Mouse (Mus musculus): ENCODE measurements around the gene Ccdc125.

Gene Ccdc125

DNA sequence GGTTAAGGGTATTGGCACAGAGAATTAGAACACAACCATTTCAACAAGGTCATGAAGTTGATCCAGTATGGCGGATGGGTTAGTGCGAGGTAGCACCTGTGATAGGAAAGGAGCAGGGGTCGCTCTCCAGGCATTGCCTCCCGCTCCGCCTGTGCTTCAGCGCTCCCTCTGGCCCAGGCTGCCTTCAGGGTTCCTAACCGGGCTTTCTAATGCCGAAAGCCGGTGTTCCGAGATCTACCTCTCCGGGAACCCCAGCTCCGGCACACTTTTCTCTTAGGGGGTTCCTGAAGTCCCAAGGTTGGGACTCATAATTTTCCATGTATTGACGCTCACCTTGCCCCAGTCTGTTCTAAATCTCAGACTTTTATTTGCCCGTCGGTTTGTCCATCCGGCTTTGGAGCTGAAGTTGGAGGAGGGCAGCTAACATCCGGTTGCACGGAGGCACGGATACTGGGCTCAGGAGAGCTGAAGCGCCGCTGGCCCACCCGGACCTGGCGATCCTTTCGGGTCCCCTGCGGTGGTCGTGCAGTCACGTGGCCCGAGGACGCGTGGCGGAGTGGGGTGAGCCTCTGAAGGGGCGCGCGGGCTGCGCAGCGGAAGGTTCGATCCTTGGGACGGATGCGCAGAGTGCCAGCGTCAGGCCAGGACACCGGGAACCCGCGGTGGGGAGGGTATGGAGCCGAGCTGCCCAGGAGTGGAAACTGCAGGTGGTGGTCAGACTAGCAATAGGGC, at the start of gene Ccdc125:
Ccdc125 (plus strand) TSS at position 427 of the 732 bp plus-strand sequence.
- peak; percentile 38 for DNase-seq (ENCODE audit: extremely low read depth, insufficient read length, low spot score)

DNA sequence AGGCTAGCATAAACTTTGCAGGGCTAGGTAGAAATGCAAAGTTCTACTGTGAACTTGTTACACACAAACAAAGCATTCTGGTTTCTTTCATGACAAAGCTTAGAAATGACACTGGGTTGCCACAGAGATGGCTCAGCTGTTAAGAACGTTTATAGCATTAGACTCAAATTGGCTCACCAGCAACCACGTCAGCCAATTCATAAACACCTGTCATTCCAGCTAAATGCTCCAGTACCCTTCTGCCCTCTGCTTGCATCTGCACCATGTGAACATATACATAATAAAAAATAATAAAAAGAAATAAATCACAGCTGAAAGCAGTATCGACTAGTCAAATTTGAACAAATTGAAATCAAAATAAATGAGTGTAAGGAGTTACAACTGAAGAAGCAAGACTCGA, 47.3 kb upstream of the Ccdc125 start:
- DNase-seq (ENCODE audit: extremely low read depth, insufficient read length, low spot score), result no peak

DNA sequence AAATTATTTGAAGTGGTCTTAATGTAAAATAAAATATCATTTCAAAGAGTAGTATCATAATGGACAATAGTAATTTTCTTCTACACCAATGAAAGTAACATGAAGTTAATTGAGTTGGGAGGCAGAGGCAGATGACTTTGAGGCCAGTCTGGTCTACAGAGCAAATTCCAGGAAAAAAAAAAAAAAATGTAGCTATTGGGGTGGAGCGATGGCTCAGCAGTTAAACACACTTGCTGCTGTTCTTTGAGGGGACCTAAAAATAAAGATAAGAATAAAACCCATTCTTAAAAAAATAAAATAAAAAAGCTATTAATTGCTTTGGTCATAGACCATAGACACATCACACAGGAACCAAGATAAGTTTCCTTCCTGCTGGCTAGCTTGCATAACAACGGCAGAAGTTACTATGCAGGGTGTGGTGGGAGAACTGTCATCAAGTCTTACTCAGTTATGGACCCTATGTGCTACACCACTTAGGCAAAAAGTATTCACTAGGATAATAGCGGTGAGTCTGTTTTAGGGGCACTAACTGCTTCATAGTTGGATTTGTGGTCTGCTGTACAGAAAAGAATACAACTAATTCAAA, 35.3 kb upstream of the Ccdc125 start:
- DNase-seq (ENCODE audit: extremely low read depth, insufficient read length, low spot score), result no peak

DNA sequence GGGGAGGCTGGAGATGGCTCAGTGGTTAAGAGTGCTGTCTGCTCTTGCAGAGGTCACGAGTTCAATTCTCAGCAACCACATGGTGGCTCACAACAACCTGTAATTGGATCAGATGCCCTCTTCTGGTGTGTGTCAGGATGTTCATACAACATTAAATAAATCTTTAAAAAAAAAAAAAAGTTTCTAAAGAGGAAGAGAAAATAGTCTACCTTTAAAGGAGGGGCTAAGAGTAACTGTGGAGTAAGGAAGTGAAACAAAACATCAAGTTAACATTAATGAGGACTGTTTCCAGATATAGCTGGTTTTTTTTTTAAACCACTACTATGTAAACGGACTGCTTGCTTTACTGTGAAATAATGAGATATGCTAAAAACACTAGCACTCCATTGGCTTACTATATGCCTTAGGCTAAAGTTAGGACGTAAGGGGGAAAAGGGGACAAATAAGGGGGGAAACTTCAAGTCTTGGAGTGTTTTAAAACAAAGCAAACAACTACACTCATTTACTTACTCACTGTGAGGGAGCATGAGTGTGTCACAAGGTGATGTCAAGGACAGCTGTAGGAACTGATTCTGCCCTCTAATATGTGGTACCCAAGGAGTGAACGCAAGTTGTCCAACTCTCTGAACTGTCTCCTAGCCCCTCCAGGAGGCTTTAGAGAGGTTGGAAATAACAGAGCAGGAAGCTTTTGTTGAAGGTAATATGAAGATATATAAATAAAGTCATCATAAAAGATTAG, 26.9 kb upstream of the Ccdc125 start:
- no peak for DNase-seq (ENCODE audit: extremely low read depth, insufficient read length, low spot score)

DNA sequence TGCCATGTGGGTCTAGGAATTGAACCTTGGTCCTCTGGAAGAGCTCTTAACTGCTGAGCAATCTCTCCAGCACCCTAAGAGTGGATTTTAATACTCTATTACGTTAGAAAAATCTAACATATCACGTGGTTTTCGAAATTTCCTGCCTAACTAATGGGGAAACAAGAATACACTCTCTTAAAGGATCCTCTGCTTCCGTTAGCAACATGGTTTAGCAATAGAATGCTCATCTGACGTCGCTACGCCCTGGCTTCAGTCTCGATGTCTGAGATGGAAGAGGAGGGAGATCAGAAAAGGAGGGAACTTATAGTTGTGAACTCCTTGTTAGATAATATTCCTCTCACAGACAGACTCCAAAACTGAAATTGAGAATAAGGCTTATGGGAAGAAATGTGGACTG, 21.3 kb upstream of the Ccdc125 start:
- no peak for DNase-seq (ENCODE audit: extremely low read depth, insufficient read length, low spot score)

DNA sequence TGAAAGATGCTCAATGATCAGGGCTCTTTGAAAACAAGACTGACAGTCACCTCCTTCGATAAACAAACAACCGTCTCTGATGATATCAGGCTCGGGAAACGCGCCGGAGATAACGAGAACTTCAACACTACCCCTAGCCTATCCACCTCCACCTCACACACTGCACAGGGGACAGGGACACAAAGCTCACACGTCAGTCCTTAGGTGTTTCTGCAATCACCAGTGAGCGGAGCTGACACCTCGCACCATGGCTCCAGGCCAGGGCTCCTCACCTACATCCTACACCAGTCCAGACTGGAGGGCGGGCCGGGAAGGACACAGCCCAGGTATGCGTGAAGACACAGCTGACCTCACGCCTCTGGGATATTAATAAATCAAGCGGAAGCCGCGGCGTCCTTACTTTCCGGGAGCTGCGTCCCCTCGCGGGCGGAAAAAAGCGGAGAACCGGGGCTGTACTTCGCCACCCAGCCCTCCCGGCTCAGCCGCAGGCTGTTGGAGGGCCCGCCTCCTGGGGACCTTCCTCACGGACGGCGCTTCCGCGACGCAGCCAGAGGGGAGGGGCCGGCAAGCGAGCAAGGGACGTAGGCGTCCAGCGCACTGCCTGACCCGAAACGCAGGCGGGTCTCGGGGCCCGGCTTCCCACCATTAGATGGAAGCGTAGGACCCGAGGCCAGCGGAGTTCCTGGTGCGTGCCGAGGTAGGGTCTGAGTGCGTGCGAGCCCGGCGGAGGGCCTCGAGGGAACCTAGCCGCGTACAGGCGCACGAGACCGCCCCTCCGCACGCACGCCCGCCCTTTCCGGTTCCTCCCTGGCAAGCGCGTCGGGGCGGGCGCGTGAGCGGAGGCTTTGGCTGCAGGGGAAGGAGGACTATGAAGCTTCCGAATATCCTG, 18.7 kb upstream of the Ccdc125 start, which contains the start of the genes Ak6 and Rad17:
Ak6 (plus strand) TSS at position 430 of the 889 bp plus-strand sequence.
Rad17 (minus strand) TSS at position 502 of the 889 bp plus-strand sequence.
- DNase-seq (ENCODE audit: extremely low read depth, insufficient read length, low spot score), result peak; percentile 94

DNA sequence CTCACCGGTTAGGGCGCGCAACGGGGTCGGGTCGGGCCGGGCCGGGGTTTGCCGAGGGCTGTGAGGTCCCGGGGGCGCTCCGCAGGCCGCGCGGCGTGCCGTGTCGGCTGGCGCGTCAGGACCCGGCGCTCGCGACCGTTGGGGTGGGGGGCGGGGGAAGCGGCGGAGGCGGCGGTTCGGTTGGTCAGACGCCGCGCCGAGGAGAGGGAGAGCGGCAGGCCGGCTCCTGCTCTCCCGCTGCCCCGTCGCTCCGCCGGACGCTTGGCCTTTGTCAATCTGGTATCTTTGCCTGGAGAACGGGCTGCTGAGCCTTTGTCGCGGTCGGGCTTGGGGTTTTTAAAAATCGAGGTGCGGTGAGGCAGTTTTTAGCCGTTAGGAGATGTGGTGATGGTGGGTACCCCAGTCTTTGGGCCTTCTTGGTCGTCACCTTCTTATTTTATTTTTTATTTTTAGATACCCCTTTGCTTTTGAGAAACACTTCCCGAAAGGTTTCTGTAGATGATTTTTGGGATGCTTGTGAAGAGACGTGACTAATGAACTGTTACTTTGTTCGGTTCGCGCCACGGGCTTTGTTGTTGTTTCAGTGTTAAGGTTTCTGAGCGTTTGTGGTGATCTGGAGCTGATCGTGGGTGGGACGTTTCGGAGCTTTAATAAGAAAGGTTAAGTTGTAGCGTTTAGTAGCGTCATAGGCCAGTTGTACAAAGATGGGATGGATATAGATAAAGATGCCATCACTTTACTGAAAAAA, 17.9 kb upstream of the Ccdc125 start, which contains the start of gene Taf9:
Taf9 (plus strand) TSS at position 141 of the 748 bp plus-strand sequence.
- no peak for DNase-seq (ENCODE audit: extremely low read depth, insufficient read length, low spot score)

DNA sequence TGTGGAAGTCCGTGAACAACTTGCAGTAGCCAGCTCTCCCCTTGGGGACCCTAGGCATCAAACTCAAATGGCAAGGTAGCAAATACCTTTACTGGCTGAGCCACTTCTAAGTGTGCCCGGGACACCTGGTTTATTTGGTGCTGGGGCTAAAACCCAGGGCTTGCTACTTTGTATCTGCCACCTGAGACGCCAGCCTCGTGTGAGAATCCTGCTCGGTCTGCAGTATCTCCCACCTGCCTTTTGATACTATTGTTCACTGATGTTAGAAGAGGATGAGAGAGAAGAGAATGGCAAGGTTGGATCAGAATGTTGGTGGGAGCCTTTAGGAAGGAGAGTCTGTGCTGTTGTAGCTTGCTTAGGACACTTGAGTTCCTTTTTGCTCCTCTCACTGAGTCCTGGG, 11.4 kb upstream of the Ccdc125 start:
- DNase-seq (ENCODE audit: extremely low read depth, insufficient read length, low spot score), result no peak

DNA sequence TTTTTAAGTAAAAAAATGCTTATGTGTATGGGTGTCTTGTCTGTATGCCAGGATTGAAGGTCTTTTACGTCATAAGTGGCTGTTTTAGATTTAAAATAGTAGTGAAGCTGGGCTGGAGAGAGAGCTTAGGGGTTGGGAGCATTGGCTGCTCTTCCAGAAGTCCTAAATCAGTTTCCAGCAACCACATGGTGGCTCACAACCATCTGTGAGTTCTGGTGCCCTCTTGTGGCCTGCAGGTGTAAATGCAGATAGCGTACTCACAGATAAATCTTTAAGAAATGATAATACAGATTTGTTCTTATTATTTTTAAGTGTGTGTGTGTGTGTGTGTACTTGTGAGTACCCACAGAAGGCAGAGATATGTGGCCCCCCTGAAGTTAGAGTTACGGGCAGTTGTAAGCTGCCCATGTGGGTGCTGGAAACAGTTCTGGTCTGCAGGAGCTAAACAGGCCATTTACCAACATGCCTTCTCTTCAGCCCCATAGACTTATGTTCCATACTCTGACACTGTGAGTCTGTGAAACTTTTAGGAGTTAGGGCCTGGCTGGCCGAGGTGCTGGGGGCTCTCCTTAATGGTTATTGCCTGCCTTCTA, 9.6 kb upstream of the Ccdc125 start:
- DNase-seq (ENCODE audit: extremely low read depth, insufficient read length, low spot score), result peak; percentile 30

DNA sequence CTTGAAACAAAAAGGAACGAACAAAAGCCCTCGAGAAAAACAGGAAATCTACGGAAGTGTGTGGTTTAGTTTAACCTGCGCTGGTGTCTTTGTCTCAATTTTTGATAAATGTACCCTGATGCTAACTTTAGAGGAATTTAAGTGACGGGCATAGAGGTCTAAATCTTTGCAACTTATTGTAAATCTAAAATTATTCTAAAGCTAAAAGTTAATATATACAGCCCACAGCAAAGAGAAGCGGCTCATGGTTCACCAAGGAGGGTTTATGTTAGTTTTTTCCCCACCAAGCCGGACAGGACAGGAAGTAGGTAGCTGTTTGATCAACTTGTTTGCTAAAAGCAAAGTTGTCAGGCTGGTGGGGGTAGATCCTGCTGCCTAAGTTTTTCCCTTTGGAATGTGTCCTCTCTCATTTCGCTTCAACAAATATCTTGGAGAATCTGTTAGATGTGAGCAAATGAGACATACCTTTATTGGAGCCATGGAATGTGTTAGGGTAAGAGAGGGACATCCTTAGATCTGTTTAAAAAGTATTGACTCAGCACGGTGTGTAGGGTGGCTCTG, 744 bp downstream of the Ccdc125 start:
- no peak for DNase-seq (ENCODE audit: extremely low read depth, insufficient read length, low spot score)

DNA sequence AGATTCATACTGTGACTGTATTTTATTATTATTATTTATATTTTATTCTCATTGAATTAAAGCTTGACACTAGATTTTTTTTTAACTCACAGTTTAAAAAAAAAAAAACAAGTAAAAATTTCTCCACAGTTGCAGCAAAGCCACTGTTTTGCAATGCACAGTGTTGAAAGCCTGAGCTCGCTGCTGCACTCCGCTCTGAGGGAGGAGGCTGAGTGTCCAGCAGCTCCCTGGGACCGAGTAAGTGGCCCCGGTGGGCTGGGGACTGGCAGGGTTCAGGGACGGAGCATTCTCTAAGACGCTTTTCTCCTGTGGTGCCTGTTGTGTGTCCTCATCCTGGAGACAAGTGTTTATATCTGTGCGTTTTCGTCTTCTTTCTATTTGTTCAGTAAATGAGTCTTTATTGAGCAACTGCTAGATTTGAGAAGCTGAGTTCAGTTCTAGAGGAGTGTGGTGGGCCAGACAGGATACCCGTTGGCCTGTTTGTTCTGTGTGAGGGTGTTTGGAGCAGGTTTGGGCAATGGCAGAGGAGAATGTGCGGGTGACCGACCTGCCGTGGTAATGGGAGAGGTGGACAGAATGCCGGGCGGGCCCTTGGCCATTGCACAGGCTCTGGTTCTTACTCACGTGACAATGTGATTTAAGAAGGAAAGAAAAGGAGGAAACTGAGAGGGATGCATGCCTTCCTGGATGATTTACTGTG, 6.6 kb downstream of the Ccdc125 start:
- DNase-seq (ENCODE audit: extremely low read depth, insufficient read length, low spot score), result no peak

DNA sequence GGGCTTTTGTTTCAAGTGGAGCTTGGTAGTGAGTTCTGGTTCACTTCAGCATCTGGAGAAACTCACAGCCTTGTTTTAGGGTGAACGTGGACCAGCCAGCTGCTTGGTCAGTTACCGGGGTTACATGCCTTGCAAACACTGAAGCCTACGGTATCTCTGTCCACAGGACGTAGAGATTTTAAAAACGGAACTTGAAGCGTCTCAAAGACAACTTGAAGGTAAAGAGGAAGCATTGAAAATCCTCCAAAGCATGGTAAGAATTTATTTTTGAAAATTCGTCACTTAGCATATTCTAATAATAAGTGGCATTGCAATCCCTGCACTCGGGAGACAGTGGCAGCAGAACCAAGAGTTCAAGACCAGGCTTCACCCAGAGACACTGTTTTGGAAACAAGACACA, 12.1 kb downstream of the Ccdc125 start:
- DNase-seq (ENCODE audit: extremely low read depth, insufficient read length, low spot score), result no peak

DNA sequence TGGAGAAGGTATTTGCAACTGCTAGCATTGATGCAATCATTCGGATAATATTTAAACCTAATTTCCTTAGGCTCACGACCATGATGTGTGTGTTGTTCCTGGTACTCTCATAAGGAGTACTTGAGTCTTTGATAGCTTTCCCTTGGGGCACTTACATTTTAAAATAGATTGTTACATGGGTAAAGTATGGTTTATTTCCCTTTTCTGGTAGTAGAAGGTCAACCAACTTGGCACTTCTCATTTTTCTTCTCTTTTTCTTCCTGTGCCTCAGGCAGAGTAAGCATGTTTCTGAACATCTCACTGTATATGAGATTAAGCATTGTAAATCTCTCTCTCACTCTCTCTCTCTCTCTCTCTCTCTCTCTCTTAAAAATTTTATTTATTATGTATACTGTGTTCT, 13.3 kb downstream of the Ccdc125 start:
- no peak for DNase-seq (ENCODE audit: extremely low read depth, insufficient read length, low spot score)

DNA sequence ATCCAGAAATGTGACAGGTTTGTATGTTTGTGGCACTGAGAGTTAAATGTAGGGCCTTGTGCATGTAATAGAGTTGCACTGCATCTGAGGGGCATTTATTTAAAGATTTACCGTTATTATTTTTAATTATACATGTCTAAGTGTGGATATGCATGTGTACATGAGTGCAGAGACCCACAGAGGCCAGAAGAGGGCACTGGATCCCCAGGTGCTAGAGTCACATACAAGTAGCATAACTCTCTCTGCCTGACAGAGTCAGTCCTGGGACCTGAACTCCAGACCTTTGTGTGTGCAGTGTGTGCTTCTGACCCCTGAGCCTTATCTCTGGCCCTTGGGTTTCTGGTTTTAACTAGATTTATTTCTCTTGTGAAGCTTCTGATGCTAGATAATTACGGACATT, 14.8 kb downstream of the Ccdc125 start:
- DNase-seq (ENCODE audit: extremely low read depth, insufficient read length, low spot score), result no peak

DNA sequence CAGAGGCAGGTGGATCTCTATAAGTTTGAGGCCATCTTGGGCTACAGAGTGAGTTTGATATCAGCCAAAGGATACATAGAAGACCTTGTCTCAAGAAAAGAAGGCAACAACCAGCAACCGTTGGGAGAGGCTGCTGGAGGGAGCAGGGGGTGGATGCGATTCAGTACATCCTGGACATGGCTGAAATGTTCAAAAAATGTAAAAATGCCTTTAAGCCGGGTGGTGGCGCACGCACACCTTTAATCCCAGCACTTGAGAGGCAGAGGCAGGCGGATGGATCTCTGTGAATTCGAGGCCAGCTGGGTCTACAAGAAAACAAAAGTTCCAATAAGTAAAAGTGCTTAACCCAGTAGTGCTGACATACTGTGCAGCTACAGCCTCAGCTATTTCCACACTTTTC, 18.0 kb downstream of the Ccdc125 start:
- no peak for DNase-seq (ENCODE audit: extremely low read depth, insufficient read length, low spot score)

DNA sequence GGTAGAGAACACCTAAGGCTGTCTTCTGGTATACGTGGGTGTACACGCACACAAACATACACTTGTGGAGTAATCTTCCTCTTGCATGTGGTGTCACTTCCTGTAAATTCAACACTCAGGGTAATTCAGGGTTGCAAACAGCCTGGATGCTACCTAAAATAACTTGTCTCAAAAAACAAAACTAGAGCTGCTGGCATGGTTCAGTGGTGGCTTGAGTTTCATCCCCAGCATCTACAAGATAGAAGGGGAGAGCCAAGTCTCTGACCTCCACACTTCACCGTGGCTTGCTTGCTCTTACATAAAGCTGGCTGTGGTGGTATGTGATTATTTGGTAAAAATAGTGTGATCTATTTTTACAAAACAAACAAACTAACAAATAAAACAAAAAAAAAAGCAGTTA, 28.0 kb downstream of the Ccdc125 start:
- DNase-seq (ENCODE audit: extremely low read depth, insufficient read length, low spot score), result no peak

DNA sequence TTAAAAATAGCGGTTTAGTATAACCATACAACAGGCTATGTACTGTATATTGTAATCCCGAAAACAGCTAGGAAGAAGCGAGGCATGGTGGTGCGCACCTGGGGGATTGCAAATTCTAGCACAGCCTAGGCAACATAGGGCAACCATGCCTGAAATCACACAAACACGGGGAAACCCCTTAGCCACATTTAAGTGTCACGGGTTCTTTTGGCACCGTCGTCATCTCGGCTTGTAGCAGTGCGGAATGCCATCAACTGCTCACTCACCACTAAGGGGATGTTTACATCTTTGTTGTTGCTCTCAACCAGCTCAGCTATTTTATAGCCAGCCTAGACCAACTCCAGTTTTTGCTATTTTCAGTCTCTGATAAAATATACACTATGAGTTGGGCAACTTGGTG, 29.3 kb downstream of the Ccdc125 start:
- no peak for DNase-seq (ENCODE audit: extremely low read depth, insufficient read length, low spot score)

DNA sequence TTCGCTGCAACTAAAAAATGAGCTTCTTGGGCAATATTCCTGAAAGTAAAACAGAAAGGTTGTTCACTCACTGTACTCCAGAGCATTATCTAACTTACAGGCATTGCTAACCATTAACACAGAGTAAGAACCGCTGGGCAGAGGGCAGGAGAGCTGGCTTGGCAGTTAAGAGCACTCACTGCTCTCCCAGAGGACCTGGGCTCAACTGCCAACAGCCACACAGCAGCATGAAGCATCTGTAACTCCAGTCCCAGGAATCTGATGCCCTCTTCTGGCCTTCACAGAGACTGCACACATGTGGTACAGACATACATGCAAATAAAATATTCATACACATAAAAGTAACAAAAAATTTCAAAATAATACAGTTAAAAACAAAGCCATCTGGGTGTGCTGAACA, 34.0 kb downstream of the Ccdc125 start:
- no peak for DNase-seq (ENCODE audit: extremely low read depth, insufficient read length, low spot score)

DNA sequence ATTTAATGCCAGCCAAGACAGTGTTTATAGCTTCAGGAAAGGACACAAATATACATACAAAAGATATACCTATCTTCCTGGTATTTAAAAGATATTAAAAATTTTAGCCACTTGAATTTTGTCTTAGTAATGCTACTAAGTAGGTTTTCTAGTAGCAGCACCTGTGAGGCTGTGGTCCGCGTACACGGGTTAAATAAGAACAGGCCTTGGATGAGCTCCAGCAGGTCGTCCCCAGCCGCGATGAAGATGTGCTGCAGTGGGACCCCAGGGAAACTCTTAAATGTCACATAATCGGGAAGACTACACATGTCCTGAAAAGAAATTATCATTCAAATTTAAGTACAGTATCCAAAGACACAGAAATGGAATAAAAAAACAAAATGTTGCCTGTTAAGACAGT, 36.7 kb downstream of the Ccdc125 start:
- no peak for DNase-seq (ENCODE audit: extremely low read depth, insufficient read length, low spot score)
